Mouse (Mus musculus): ENCODE measurements at regions not wholly inside any gene's neighbourhood (a gene's known extent, or its start where the extent isn't known, plus 50 kb on each side); places are given as distances from the start of the nearest gene placed in this dataset.
"Not testable (repeated sequence)": the region's sequence is repeated elsewhere in the genome, so short reads cannot be mapped to it uniquely, and the experiment has no call there.

GRCm38 (mm10) chr11:23079936-23080794 is 72.8 kb downstream of the Fam161a start:
- H3K36me3 ChIP-seq, result no peaks in the 10 kb centered on the region
- H3K27ac ChIP-seq, result no peak overlapping the region
- H3K4me3 ChIP-seq, result no peak overlapping the region
- no peaks in the 10 kb centered on the region for H3K9me3 ChIP-seq (replicated peaks)
- 89% methylated on average over 3 of the region's 3 CpGs for WGBS
- no peaks in the 10 kb centered on the region for H3K27me3 ChIP-seq (ENCODE audit: low read depth, poor library complexity, severe bottlenecking)
- no peaks in the 10 kb centered on the region for H3K4me1 ChIP-seq
- DNase-seq (ENCODE audit: low spot score), result no peak

GRCm38 (mm10) chr11:23081616-23082015 is 74.3 kb downstream of the Fam161a start:
- Histone ChIP-seq H3K36me3 (no peaks in the 10 kb centered on the region), H3K9me3 (replicated peaks) (no peaks in the 10 kb centered on the region), H3K27me3 (ENCODE audit: low read depth, poor library complexity, severe bottlenecking) (no peaks in the 10 kb centered on the region), H3K4me3 (no peak overlapping the region), H3K4me1 (no peaks in the 10 kb centered on the region), H3K27ac (no peak overlapping the region)
- WGBS, result 66% methylated on average over 4 of the region's 4 CpGs
- DNase-seq (ENCODE audit: low spot score), result no peak

GRCm38 (mm10) chr11:23083811-23084210 is 76.5 kb downstream of the Fam161a start:
- not testable (repeated sequence) for H3K36me3 ChIP-seq; H3K9me3 ChIP-seq (replicated peaks); DNase-seq (ENCODE audit: low spot score); H3K4me3 ChIP-seq; H3K27me3 ChIP-seq (ENCODE audit: low read depth, poor library complexity, severe bottlenecking); H3K27ac ChIP-seq; H3K4me1 ChIP-seq
- 87% methylated on average over 2 of the region's 2 CpGs for WGBS

- Histone ChIP-seq H3K4me3 (no peak overlapping the region), H3K27me3 (ENCODE audit: low read depth, poor library complexity, severe bottlenecking) (no peaks in the 10 kb centered on the region), H3K9me3 (replicated peaks) (no peaks in the 10 kb centered on the region), H3K36me3 (no peaks in the 10 kb centered on the region), H3K27ac (no peak overlapping the region), H3K4me1 (no peaks in the 10 kb centered on the region)
- 71% methylated on average over 5 of the region's 5 CpGs for WGBS
- no peak for DNase-seq (ENCODE audit: low spot score)
These were observed 88.0 kb downstream of the Fam161a start for GRCm38 (mm10) chr11:23095287-23095686.

- H3K27me3 ChIP-seq (ENCODE audit: low read depth, poor library complexity, severe bottlenecking); H3K27ac ChIP-seq; H3K4me1 ChIP-seq; H3K4me3 ChIP-seq; H3K9me3 ChIP-seq (replicated peaks); H3K36me3 ChIP-seq; DNase-seq (ENCODE audit: low spot score): not testable (repeated sequence)
- WGBS, result 53% methylated on average over 1 of the region's 1 CpGs
These were observed 88.4 kb downstream of the Fam161a start for GRCm38 (mm10) chr11:23095723-23096122.

- Histone ChIP-seq H3K9me3 (replicated peaks) (no peaks in the 10 kb centered on the region), H3K27me3 (ENCODE audit: low read depth, poor library complexity, severe bottlenecking) (no peaks in the 10 kb centered on the region), H3K4me3 (no peak overlapping the region), H3K4me1 (no peaks in the 10 kb centered on the region), H3K36me3 (no peaks in the 10 kb centered on the region), H3K27ac (no peak overlapping the region)
- 74% methylated on average over 2 of the region's 2 CpGs for WGBS
- DNase-seq (ENCODE audit: low spot score), result no peak
These were observed 89.3 kb downstream of the Fam161a start for GRCm38 (mm10) chr11:23096451-23097222.

- H3K9me3 ChIP-seq (replicated peaks), result no peaks in the 10 kb centered on the region
- no peaks in the 10 kb centered on the region for H3K27me3 ChIP-seq (ENCODE audit: low read depth, poor library complexity, severe bottlenecking)
- no peaks in the 10 kb centered on the region for H3K36me3 ChIP-seq
- H3K27ac ChIP-seq, result no peak overlapping the region
- no peak for DNase-seq (ENCODE audit: low spot score)
- WGBS, result 90% methylated on average over 2 of the region's 2 CpGs
- H3K4me3 ChIP-seq, result no peak overlapping the region
- no peaks in the 10 kb centered on the region for H3K4me1 ChIP-seq
These were observed 89.8 kb downstream of the Fam161a start for GRCm38 (mm10) chr11:23097223-23097490.

GRCm38 (mm10) chr11:23114636-23115035 is 107.3 kb downstream of the Fam161a start:
- DNase-seq (ENCODE audit: low spot score), result no peak
- Histone ChIP-seq H3K27ac (no peak overlapping the region), H3K4me1 (no peaks in the 10 kb centered on the region), H3K4me3 (no peak overlapping the region), H3K27me3 (ENCODE audit: low read depth, poor library complexity, severe bottlenecking) (no peaks in the 10 kb centered on the region), H3K36me3 (no peaks in the 10 kb centered on the region), H3K9me3 (replicated peaks) (no peaks in the 10 kb centered on the region; the same call in 1 of the 2 replicates)
- WGBS, result 80% methylated on average over 9 of the region's 9 CpGs

GRCm38 (mm10) chr11:23120533-23121210 is 113.3 kb downstream of the Fam161a start:
- no peak for DNase-seq (ENCODE audit: low spot score)
- Histone ChIP-seq H3K9me3 (replicated peaks) (no peaks in the 10 kb centered on the region), H3K4me3 (no peak overlapping the region), H3K27me3 (ENCODE audit: low read depth, poor library complexity, severe bottlenecking) (no peaks in the 10 kb centered on the region), H3K36me3 (no peaks in the 10 kb centered on the region), H3K4me1 (peaks cover 8% of the 10 kb centered on the region), H3K27ac (no peak overlapping the region)
- 89% methylated on average over 11 of the region's 11 CpGs for WGBS

GRCm38 (mm10) chr11:23124198-23124951 is 117.0 kb downstream of the Fam161a start:
- no peaks in the 10 kb centered on the region for H3K27me3 ChIP-seq (ENCODE audit: low read depth, poor library complexity, severe bottlenecking)
- peak overlapping the region; percentile 46 for H3K4me3 ChIP-seq
- H3K36me3 ChIP-seq, result no peaks in the 10 kb centered on the region
- peak; percentile 74 for DNase-seq (ENCODE audit: low spot score)
- H3K27ac ChIP-seq, result no peak overlapping the region
- no peaks in the 10 kb centered on the region for H3K9me3 ChIP-seq (replicated peaks)
- peaks cover 8% of the 10 kb centered on the region for H3K4me1 ChIP-seq
- 4% methylated on average over 25 of the region's 25 CpGs for WGBS

- no peak for DNase-seq (ENCODE audit: low spot score)
These were observed 123.8 kb downstream of the Fam161a start for GRCm38 (mm10) chr11:23131122-23131521.

GRCm38 (mm10) chr11:23131632-23132031 is 124.2 kb upstream of the Xpo1 start:
- DNase-seq (ENCODE audit: low spot score), result no peak
- H3K27me3 ChIP-seq (ENCODE audit: low read depth, poor library complexity, severe bottlenecking), result no peaks in the 10 kb centered on the region
- H3K4me3 ChIP-seq, result no peak overlapping the region
- H3K9me3 ChIP-seq (replicated peaks), result no peaks in the 10 kb centered on the region
- no peaks in the 10 kb centered on the region for H3K4me1 ChIP-seq
- 82% methylated on average over 1 of the region's 1 CpGs for WGBS
- no peaks in the 10 kb centered on the region for H3K36me3 ChIP-seq
- no peak overlapping the region for H3K27ac ChIP-seq

More at GRCm38 (mm10) chr11:23131122-23131521, 123.8 kb downstream of the Fam161a start:
- H3K27ac ChIP-seq, result no peak overlapping the region
- H3K9me3 ChIP-seq (replicated peaks), result no peaks in the 10 kb centered on the region
- no peaks in the 10 kb centered on the region for H3K36me3 ChIP-seq
- WGBS, result 62% methylated on average over 1 of the region's 1 CpGs
- H3K4me1 ChIP-seq, result no peaks in the 10 kb centered on the region
- H3K4me3 ChIP-seq, result no peak overlapping the region
- no peaks in the 10 kb centered on the region for H3K27me3 ChIP-seq (ENCODE audit: low read depth, poor library complexity, severe bottlenecking)
